Mouse (Mus musculus): ENCODE results near the gene Foxd1. TPM values are rescaled to one million over a fixed set of nuclear protein-coding genes. Genes with fewer than 3 reads are reported as not detected.

The Foxd1 gene
- total and polyA plus RNA-seq, 3 experiments = not detected

GRCm38 (mm10) chr13:98390363-98390762, 36.3 kb downstream of the Foxd1 start:
- DNase-seq (ENCODE audit: extremely low read depth) = no peak
- Histone ChIP-seq H3K9ac (ENCODE audit: insufficient read depth, low read depth) (no peak overlapping the region), H3K79me2 (replicated peaks; ENCODE audit: control insufficient read depth, extremely low read depth, insufficient read depth, poor library complexity, severe bottlenecking) (no peaks in the 10 kb centered on the region), H3K4me1 (ENCODE audit: control insufficient read depth in 1 of 2, insufficient read depth in 2 of 2) (peaks cover 0 to 2% of the 10 kb centered on the region in 2 experiments; a peak in 1 of 4 replicates), H3K9me3 (replicated peaks; ENCODE audit: low read length) (no peaks in the 10 kb centered on the region), H3K4me2 (ENCODE audit: insufficient read depth, low read depth, poor library complexity, severe bottlenecking) (no peak overlapping the region), H3K36me3 (replicated peaks in 1 of 2; ENCODE audit: control insufficient read depth in 1 of 2, insufficient read depth in 1 of 2, low read length in 1 of 2) (no peaks in the 10 kb centered on the region), H3K27ac (ENCODE audit: insufficient read depth, low read depth) (no peak overlapping the region), H3K27me3 (replicated peaks) (no peaks in the 10 kb centered on the region), H3K4me3 (replicated peaks in 1 of 3; ENCODE audit: low read depth in 2 of 3, low read length in 2 of 3, poor library complexity in 1 of 3) (no peak overlapping the region)
- dilution Hi-C loops (cut with MboI; ENCODE audit: extremely low pct_ligation_motif_present, extremely low pct_unique_long_range_greater_than_20kb, low sequenced_read_pairs) (no loop called here), in situ Hi-C loops (cut with MboI; ENCODE audit: low pct_ligation_motif_present, low pct_unique_long_range_greater_than_20kb, low sequenced_read_pairs) (no loop called here)
- no peak for TF ChIP-seq ELF1 (IDR thresholded peaks at IDR 0.05; ENCODE audit: low read depth, low read length)
- TF ChIP-seq ZC3H11A (IDR thresholded peaks at IDR 0.05; ENCODE audit: low read depth, low read length) = no peak
- no peak for TF ChIP-seq SIN3A (IDR thresholded peaks at IDR 0.05; ENCODE audit: low read length)
- TF ChIP-seq MEF2A (IDR thresholded peaks at IDR 0.05; ENCODE audit: borderline replicate concordance, low read depth, low read length) = no peak
- TF ChIP-seq CTCF (conservative IDR thresholded peaks at IDR 0.05 in 1 of 2, IDR thresholded peaks at IDR 0.05 in 1 of 2; ENCODE audit: low read depth in 2 of 2, low read length in 2 of 2) = no peak
- TF ChIP-seq MXI1 (IDR thresholded peaks at IDR 0.05; ENCODE audit: low read depth, low read length) = no peak
- TF ChIP-seq RAD21 (IDR thresholded peaks at IDR 0.05; ENCODE audit: low read depth, low read length) = no peak
- TF ChIP-seq MYC (IDR thresholded peaks at IDR 0.05; ENCODE audit: low read depth, low read length) = no peak
- no peak for TF ChIP-seq KAT2A (IDR thresholded peaks at IDR 0.05; ENCODE audit: insufficient replicate concordance, low read length)
- TF ChIP-seq ETS1 (conservative IDR thresholded peaks at IDR 0.05; ENCODE audit: low read depth, low read length) = no peak
- no peak for TF ChIP-seq PAX5 (IDR thresholded peaks at IDR 0.05; ENCODE audit: low read length)
- no peak for TF ChIP-seq EP300 (IDR thresholded peaks at IDR 0.05; ENCODE audit: low read length)
- no peak for TF ChIP-seq MAFK (IDR thresholded peaks at IDR 0.05; ENCODE audit: insufficient replicate concordance, low read length)
- no peak for TF ChIP-seq JUN (IDR thresholded peaks at IDR 0.05; ENCODE audit: insufficient read depth, low read depth, low read length)
- no peak for TF ChIP-seq GABPA (IDR thresholded peaks at IDR 0.05; ENCODE audit: insufficient replicate concordance, low read depth, low read length)

- DNase-seq (ENCODE audit: extremely low read depth) = no peak
- no peak overlapping the region for H3K9ac ChIP-seq (ENCODE audit: insufficient read depth, low read depth)
- no peak overlapping the region for H3K4me3 ChIP-seq (replicated peaks in 1 of 3; ENCODE audit: low read depth in 2 of 3, low read length in 2 of 3, poor library complexity in 1 of 3)
- H3K27ac ChIP-seq (ENCODE audit: insufficient read depth, low read depth) = no peak overlapping the region
- no peaks in the 10 kb centered on the region for H3K36me3 ChIP-seq (replicated peaks in 1 of 2; ENCODE audit: control insufficient read depth in 1 of 2, insufficient read depth in 1 of 2, low read length in 1 of 2)
- H3K79me2 ChIP-seq (replicated peaks; ENCODE audit: control insufficient read depth, extremely low read depth, insufficient read depth, poor library complexity, severe bottlenecking) = no peaks in the 10 kb centered on the region
- no peaks in the 10 kb centered on the region for H3K27me3 ChIP-seq (replicated peaks)
- TF ChIP-seq CHD2 (IDR thresholded peaks at IDR 0.05; ENCODE audit: low read length) (no peak), JUND (conservative IDR thresholded peaks at IDR 0.05; ENCODE audit: low read depth, low read length) (no peak), ZKSCAN1 (IDR thresholded peaks at IDR 0.05; ENCODE audit: borderline replicate concordance, low read depth, low read length) (no peak), TCF12 (IDR thresholded peaks at IDR 0.05; ENCODE audit: low read depth, low read length) (no peak), NRF1 (IDR thresholded peaks at IDR 0.05; ENCODE audit: low read depth, low read length) (no peak), IRF4 (IDR thresholded peaks at IDR 0.05; ENCODE audit: low read depth, low read length) (no peak), SMC3 (IDR thresholded peaks at IDR 0.05; ENCODE audit: low read depth, low read length) (no peak), KAT2A (IDR thresholded peaks at IDR 0.05; ENCODE audit: insufficient replicate concordance, low read length) (no peak), JUN (IDR thresholded peaks at IDR 0.05; ENCODE audit: insufficient read depth, low read depth, low read length) (no peak), MEF2A (IDR thresholded peaks at IDR 0.05; ENCODE audit: borderline replicate concordance, low read depth, low read length) (no peak), BHLHE40 (IDR thresholded peaks at IDR 0.05; ENCODE audit: low read depth, low read length) (no peak), MYC (IDR thresholded peaks at IDR 0.05; ENCODE audit: low read depth, low read length) (no peak), UBTF (IDR thresholded peaks at IDR 0.05; ENCODE audit: low read depth, low read length) (no peak)
- no peaks in the 10 kb centered on the region for H3K9me3 ChIP-seq (replicated peaks; ENCODE audit: low read length)
- no peak overlapping the region for H3K4me2 ChIP-seq (ENCODE audit: insufficient read depth, low read depth, poor library complexity, severe bottlenecking)
- dilution Hi-C loops (cut with MboI; ENCODE audit: extremely low pct_ligation_motif_present, extremely low pct_unique_long_range_greater_than_20kb, low sequenced_read_pairs) (no loop called here), in situ Hi-C loops (cut with MboI; ENCODE audit: low pct_ligation_motif_present, low pct_unique_long_range_greater_than_20kb, low sequenced_read_pairs) (no loop called here)
- no peaks in the 10 kb centered on the region for H3K4me1 ChIP-seq (ENCODE audit: control insufficient read depth in 1 of 2, insufficient read depth in 2 of 2)
These were observed 37.0 kb downstream of the Foxd1 start for GRCm38 (mm10) chr13:98390771-98391634.
